Mouse (Mus musculus) liver, postnatal 0 days (tissue): ENCODE data around the gene Prm3.

Experiments used
- CTCF ChIP-seq: sonication (generic); IDR thresholded peaks from 2 replicates; pipeline ENCODE4 v1.5.1; 2016; ENCODE audit warnings: antibody characterized with exemption, low read depth
- EP300 ChIP-seq: IDR thresholded peaks from 2 replicates; pipeline ENCODE4 v1.6.1; 2016; ENCODE audit warnings: antibody characterized with exemption, low read depth, mild to moderate bottlenecking

GRCm38 (mm10) chr16:10781862-10782371 is 8.8 kb downstream of the Prm3 start:
- TF ChIP-seq CTCF, result no peak
- TF ChIP-seq EP300, result no peak
